Mouse (Mus musculus) thymus, postnatal 4 days (tissue): ENCODE measurements at regions not wholly inside any gene's neighbourhood (a gene's known extent, or its start where the extent isn't known, plus 50 kb on each side); places are given as distances from the start of the nearest gene placed in this dataset.

Experiments used
- DNase-seq: peaks from one replicate; pipeline ENCODE4 v3.0.0; 2021

- no peak for DNase-seq
Observed at GRCm38 (mm10) chr15:62962681-62963080, 882.3 kb downstream of the Gsdmc2 start.

GRCm38 (mm10) chr15:62960623-62961022 lies 884.4 kb downstream of the Gsdmc2 start:
- DNase-seq = no peak

DNA sequence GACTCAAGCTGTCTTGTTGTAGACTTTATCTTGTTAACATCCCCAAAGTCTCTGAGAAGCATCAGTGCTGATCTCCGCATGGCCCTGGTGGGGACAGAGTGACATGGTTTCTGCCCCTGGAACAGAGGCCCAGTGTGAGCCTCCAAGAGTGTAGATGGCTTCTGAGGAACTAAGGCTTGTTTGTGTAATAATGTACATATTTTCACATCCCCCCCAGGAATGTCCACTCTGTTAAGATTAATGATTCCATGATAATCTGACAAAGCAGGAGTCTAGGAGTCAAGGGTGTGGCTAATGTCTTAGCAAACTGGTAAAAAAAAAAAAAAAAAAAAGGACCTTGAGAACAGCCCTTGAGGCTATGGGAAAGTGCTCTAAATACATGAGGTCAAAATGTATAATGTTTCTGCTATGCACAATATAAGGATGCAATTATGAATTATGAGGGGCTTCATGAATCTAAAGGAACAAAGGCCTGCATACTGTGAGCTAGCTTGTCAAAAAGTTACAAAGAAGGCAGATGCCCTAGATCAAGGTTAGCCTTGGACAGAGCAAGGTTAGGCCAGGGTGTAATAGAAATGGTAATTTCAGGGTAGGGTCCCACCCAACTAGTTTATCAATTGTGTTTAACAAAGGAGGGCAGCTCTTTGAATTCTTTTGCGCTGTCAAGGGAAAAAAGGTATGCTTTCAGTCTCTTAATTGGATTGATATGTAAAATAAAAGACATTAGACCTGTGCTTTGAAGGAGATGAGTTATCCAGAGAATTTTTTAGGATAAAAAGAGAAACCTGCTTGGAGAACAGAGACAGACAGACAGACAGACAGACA lies 886.3 kb downstream of the Gsdmc2 start:
- DNase-seq = no peak

GRCm38 (mm10) chr15:62954889-62955288 lies 890.1 kb downstream of the Gsdmc2 start:
- DNase-seq = no peak

- no peak for DNase-seq
Observed at GRCm38 (mm10) chr15:62954322-62954820, 890.6 kb downstream of the Gsdmc2 start.

GRCm38 (mm10) chr15:62953215-62953941 lies 891.6 kb downstream of the Gsdmc2 start:
- no peak for DNase-seq

DNA sequence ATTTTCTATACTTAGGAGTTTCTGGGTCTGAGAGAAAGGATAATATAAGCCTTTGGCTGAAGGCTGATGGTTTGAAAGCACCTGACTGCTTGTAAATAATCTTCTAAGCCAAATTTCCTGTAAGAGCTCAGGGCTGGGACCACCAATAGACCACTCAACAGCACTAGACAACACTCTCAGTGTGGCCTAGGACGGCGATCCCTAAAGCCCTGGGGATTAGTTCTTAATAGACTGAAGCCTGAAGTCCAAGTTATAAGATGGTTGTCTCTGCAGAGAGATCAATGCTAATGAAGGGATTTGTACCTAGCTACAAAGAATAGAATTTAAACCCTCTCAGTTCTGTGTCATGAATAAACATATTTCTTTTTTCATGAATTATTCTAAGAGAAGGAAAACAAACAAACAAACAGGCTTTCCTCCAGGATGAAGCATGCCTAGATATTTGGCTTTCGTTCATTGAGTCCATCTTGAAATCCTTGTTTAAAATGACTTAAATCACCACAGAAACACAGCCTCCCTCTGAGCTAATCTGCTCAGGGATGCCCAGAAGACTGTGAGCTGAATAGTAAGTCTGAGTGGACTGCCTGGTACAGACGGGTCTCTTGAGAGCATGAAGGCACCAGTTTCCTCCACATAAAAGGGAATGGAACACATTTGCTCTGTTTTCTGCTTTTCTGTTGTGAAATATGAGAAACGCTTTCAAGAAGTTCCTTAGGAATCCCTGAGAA lies 892.3 kb downstream of the Gsdmc2 start:
- DNase-seq = no peak

GRCm38 (mm10) chr15:62939416-62939815 lies 905.6 kb downstream of the Gsdmc2 start:
- DNase-seq = no peak

DNA sequence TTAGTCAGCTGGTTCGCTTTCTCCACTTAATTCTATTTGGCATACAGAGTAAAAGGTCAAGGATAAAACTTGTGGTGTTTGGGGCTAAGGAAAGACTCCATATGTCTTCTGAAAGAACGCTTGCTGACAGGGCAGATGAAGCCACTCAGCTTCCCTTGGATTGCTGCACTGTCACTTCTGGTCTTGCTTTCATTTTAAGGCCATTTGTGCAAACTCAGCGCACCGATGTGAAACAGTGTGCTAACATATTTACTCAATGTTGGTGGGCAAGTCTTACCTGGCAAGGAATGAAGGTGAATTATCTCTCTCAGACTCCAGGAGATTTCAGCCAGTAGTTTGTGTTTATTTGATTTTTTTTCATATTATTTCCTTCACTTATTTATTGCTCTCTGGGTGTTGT lies 907.2 kb downstream of the Gsdmc2 start:
- no peak for DNase-seq

DNA sequence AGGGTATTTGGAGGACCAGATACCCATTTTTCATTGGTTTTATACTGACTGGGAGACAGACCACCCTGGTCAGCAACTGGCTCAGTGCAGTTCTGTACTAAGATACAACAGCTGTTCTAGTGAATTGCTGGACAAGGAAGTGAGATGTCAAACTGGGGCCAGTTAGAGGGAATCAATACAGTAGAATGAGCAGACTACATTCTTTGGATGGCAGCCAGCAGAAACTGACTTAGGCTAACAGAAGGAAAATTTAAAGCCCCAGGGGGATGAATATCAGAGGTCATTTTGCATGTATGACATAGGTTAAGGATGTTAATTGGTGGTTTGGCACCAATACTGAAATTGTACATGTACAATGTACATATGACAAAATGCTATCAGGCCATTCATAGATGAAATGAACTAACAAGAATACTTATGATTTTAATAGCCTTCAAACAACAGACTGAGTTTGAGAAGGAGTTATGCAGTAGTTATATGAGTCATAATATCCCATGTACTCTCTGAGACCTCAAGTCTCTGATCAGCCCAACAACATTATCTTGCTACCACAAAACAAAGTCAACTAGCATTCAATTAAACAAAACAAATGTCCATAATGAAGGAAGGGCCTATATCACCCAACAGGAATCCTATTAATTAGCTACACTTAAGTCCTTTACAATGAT lies 910.3 kb downstream of the Gsdmc2 start:
- no peak for DNase-seq

GRCm38 (mm10) chr15:62920520-62920919 lies 924.5 kb downstream of the Gsdmc2 start:
- no peak for DNase-seq

- DNase-seq = no peak
Observed at GRCm38 (mm10) chr15:62919264-62919663, 925.7 kb downstream of the Gsdmc2 start.

GRCm38 (mm10) chr15:62908379-62908778 lies 936.6 kb downstream of the Gsdmc2 start:
- no peak for DNase-seq

DNA sequence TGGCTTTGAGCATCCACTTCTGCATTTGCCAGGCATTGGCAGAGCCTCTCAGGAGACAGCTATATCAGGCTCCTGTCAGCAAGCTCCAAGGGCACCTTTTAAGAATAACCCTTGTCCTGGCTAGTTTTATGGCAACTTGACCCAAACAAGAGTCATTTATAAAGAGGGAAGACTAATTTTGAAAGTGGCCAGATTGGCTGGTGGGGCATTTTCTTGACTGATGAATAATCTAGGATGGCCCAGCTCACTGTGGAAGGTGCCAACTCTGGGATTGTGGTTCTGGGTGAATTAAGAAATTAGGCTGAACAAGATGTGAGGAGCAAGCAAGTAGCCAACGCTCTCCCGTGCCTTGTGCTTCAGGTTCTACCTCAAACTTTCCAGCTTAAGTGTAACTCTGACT lies 937.8 kb downstream of the Gsdmc2 start:
- DNase-seq = no peak

DNA sequence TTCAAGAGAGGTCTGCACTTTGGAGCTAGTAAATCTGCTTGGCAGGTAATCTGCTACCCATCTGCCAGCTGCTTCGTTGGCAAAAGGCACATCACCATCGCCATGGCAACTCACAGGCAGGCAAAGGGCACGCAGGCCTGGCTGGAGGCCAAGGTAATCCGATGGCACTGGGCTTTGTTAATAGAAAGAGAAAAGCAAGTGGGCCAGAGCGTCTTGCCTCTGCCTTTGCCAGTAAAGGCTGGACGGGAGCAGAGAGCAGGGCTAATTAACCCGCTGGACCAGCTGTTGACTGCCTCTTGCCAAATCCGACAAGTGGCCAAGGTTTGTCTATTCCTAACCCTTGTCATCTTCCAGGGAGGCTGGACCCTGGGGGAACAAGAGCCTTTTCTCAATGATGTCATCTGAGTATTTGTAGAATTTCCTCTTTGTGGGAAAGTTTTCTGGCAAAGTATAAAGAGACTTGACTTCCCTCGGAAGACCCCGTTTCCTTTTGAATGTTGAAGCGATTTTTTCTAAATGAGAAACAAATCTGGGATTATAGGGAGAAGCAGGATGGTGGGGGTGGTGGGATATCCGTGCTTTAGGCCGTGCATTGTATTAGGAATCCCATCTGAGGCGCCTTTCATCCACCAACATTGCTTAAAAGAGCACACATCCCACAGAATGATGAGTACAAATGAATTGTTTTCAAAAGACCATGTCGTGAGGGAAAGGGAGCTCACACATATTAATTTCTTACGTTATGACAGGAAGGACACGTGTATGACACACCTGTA lies 941.7 kb downstream of the Gsdmc2 start:
- DNase-seq = peak; percentile 14

DNA sequence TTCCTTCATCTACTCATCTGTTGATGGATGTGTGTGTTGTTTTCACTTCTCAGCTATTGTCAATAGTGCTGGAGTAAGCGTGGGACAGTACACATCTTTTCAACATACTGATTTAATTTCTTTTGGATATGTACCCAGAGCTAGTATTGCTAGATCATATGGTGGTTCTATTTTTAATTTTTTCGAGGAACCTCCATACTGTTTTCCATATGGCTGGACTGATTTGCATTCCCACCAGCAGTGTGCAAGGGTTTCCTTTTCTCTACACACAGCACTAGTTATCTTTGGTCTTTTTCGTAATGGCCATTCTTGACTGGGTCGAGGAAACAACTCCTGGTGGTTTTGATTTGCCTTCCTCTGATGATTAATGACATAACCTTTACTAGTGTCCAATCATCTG lies 943.0 kb downstream of the Gsdmc2 start:
- DNase-seq = no peak

DNA sequence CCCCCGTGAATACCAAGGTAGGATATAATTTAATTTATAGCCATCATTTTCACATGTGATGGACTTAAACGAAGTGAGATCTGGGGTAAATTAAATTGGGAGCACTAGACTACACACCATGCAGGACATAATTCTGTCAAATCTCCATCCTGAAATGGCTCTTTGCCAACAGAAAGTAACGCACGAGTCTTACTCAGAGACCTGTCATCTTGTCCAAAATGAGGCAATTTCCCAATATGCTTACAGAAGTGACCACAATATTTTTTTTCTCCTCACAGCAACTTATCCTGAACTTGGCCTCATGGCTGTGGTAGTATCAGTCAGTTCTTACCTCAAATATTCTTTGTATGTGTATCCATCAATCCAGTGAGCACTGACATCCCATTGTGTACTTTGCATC lies 955.2 kb downstream of the Gsdmc2 start:
- no peak for DNase-seq

DNA sequence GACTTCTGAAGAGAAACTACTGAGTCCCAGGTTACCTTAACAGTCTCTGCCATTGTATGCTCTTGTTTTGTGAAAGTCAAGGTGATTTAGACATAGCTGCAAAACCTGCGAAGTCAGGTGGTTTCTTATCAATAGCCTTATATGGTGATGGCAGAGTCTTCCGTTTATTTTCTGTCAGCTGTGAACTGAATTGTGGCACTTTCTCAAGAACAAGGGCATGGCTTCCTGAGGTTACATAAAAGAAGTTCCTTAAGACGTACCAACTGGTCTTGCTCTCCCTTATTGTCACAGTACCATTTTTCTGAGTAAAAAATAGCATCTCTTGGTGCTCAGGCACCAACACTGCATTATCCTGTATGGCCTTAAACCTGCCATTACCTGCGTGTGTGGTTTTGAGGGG lies 959.6 kb downstream of the Gsdmc2 start:
- no peak for DNase-seq

DNA sequence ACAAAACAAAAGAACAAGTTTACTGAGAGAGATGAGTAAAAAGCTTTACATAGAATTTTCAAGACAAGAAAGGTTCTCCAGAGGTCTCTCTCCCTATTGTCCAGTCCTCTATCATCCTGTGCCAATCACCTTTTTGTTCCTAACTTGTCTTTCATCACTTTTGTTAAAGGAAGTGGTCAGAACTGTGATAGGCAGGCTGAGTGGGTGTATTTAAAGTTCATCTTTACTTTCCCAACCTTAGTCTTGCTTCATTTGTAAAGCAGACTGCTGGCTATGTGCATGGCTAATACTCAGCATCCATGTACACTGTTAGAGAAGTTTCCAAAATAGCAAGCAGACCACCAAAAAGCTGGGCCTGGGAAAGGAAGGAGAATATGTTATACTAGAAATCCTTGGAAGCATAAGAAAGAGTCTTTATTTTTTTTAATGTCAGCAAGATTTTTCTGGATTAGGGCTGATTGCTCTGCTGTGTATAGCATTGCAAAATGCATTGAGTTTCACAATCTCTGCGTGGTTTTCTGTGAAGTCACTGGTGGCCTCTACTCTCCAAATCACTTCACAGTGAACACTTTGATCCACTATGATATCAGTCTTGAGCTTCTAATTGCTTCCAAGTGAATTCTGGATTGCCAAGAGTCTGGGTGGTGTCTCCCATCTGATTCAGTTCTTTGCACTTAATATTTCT lies 973.8 kb downstream of the Gsdmc2 start:
- DNase-seq = no peak

GRCm38 (mm10) chr15:62862574-62862973 lies 982.4 kb downstream of the Gsdmc2 start:
- no peak for DNase-seq

GRCm38 (mm10) chr15:62861422-62861821 lies 983.6 kb downstream of the Gsdmc2 start:
- no peak for DNase-seq
